Mouse (Mus musculus): ENCODE measurements around the gene Spem2. TPM values are rescaled to one million over a fixed set of nuclear protein-coding genes. Genes with fewer than 3 reads are reported as not detected.

The Spem2 gene
- polyA plus RNA-seq, 2 experiments: not detected

GRCm38 (mm10) chr11:69838714-69839104, 20.4 kb upstream of the Spem2 start:
- Histone ChIP-seq H3K36me3 (replicated peaks; ENCODE audit: control insufficient read depth, insufficient read depth, low read depth) (no peaks in the 10 kb centered on the region), H3K4me2 (ENCODE audit: low read depth) (peak overlapping the region; percentile 94), H3K27ac (peak overlapping the region; percentile 76), H3K9me3 (ENCODE audit: control insufficient read depth, low read length) (no peaks in the 10 kb centered on the region), H3K4me3 (ENCODE audit: insufficient read depth in 1 of 2, low read depth in 2 of 2, low read length in 2 of 2) (peak overlapping the region; percentile 67 to 88), H3K9ac (replicated peaks) (peak overlapping the region; percentile 81), H3K27me3 (ENCODE audit: control insufficient read depth, insufficient read depth, low read length) (peaks cover 38% of the 10 kb centered on the region), H3K4me1 (replicated peaks; ENCODE audit: control insufficient read depth in 2 of 2, insufficient read depth in 2 of 2, low read length in 1 of 2) (peaks cover 16 to 22% of the 10 kb centered on the region in 2 experiments)
- no peak for DNase-seq (ENCODE audit: low read depth in 3 of 3, low spot score in 3 of 3)
- TF ChIP-seq EP300 (IDR thresholded peaks at IDR 0.05; ENCODE audit: low read depth): no peak
- no peak for TF ChIP-seq CTCF (IDR thresholded peaks at IDR 0.05; ENCODE audit: low read depth)
- 0% methylated on average over 7 of the region's 7 CpGs for WGBS (ENCODE audit: insufficient replicate concordance)
- ATAC-seq (ENCODE audit: insufficient read depth): peak; percentile 12; the same call in 1 of the 2 replicates

GRCm38 (mm10) chr11:69837952-69838713, 19.9 kb upstream of the Spem2 start, which contains the start of gene Tmem256:
Gene Tmem256 (plus strand): TSS chr11:69838514.
- Histone ChIP-seq H3K27me3 (ENCODE audit: control insufficient read depth, insufficient read depth, low read length) (peaks cover 42% of the 10 kb centered on the region), H3K27ac (peak within 1 kb of the TSS; percentile 76), H3K4me2 (ENCODE audit: low read depth) (peak within 1 kb of the TSS; percentile 94), H3K36me3 (replicated peaks; ENCODE audit: control insufficient read depth, insufficient read depth, low read depth) (no peaks in the 10 kb centered on the region), H3K4me3 (ENCODE audit: insufficient read depth in 1 of 2, low read depth in 2 of 2, low read length in 2 of 2) (peak within 1 kb of the TSS; percentile 67 to 88), H3K9me3 (ENCODE audit: control insufficient read depth, low read length) (no peaks in the 10 kb centered on the region), H3K4me1 (replicated peaks; ENCODE audit: control insufficient read depth in 2 of 2, insufficient read depth in 2 of 2, low read length in 1 of 2) (peaks cover 19 to 23% of the 10 kb centered on the region in 2 experiments), H3K9ac (replicated peaks) (peak within 1 kb of the TSS; percentile 81)
- no peak; the same call in 1 of the 2 replicates for TF ChIP-seq CTCF (IDR thresholded peaks at IDR 0.05; ENCODE audit: low read depth)
- peak; percentile 55; the same call in 1 of the 2 replicates for TF ChIP-seq EP300 (IDR thresholded peaks at IDR 0.05; ENCODE audit: low read depth)
- ATAC-seq (ENCODE audit: insufficient read depth) (peak; percentile 90), DNase-seq (ENCODE audit: low read depth in 3 of 3, low spot score in 3 of 3) (peak; percentile 96 to 97 (median 97))
- under 1% methylated on average over 34 of the region's 34 CpGs for WGBS (ENCODE audit: insufficient replicate concordance)

- H3K9ac ChIP-seq (replicated peaks): peak within 1 kb of the TSS; percentile 81
- H3K27me3 ChIP-seq (ENCODE audit: control insufficient read depth, insufficient read depth, low read length): peaks cover 44% of the 10 kb centered on the region
- peak within 1 kb of the TSS; percentile 76 for H3K27ac ChIP-seq
- under 1% methylated on average over 32 of the region's 32 CpGs for WGBS (ENCODE audit: insufficient replicate concordance)
- no peak for DNase-seq (ENCODE audit: low read depth in 3 of 3, low spot score in 3 of 3)
- peak within 1 kb of the TSS; percentile 67 to 88 for H3K4me3 ChIP-seq (ENCODE audit: insufficient read depth in 1 of 2, low read depth in 2 of 2, low read length in 2 of 2)
- peaks cover 14 to 23% of the 10 kb centered on the region in 2 experiments for H3K4me1 ChIP-seq (replicated peaks; ENCODE audit: control insufficient read depth in 2 of 2, insufficient read depth in 2 of 2, low read length in 1 of 2)
- no peaks in the 10 kb centered on the region for H3K36me3 ChIP-seq (replicated peaks; ENCODE audit: control insufficient read depth, insufficient read depth, low read depth)
- no peaks in the 10 kb centered on the region for H3K9me3 ChIP-seq (ENCODE audit: control insufficient read depth, low read length)
- peak within 1 kb of the TSS; percentile 94 for H3K4me2 ChIP-seq (ENCODE audit: low read depth)
- peak; percentile 39 for ATAC-seq (ENCODE audit: insufficient read depth)
- TF ChIP-seq EP300 (IDR thresholded peaks at IDR 0.05; ENCODE audit: low read depth): no peak
- no peak for TF ChIP-seq CTCF (IDR thresholded peaks at IDR 0.05; ENCODE audit: low read depth)
These were observed 19.3 kb upstream of the Spem2 start, which contains the start of gene Nlgn2 for GRCm38 (mm10) chr11:69837604-69837951. Gene Nlgn2 (minus strand): TSS chr11:69837784.

- TF ChIP-seq EP300 (IDR thresholded peaks at IDR 0.05; ENCODE audit: low read depth): no peak
- TF ChIP-seq CTCF (IDR thresholded peaks at IDR 0.05; ENCODE audit: low read depth): no peak
- Histone ChIP-seq H3K4me1 (replicated peaks; ENCODE audit: control insufficient read depth in 2 of 2, insufficient read depth in 2 of 2, low read length in 1 of 2) (peaks cover 14 to 23% of the 10 kb centered on the region in 2 experiments), H3K4me3 (ENCODE audit: insufficient read depth in 1 of 2, low read depth in 2 of 2, low read length in 2 of 2) (peak overlapping the region; percentile 67 to 88), H3K9ac (replicated peaks) (peak overlapping the region; percentile 39), H3K27ac (no peak overlapping the region), H3K4me2 (ENCODE audit: low read depth) (peak overlapping the region; percentile 94), H3K27me3 (ENCODE audit: control insufficient read depth, insufficient read depth, low read length) (peaks cover 44% of the 10 kb centered on the region), H3K9me3 (ENCODE audit: control insufficient read depth, low read length) (no peaks in the 10 kb centered on the region), H3K36me3 (replicated peaks; ENCODE audit: control insufficient read depth, insufficient read depth, low read depth) (no peaks in the 10 kb centered on the region)
- ATAC-seq (ENCODE audit: insufficient read depth) (no peak), DNase-seq (ENCODE audit: low read depth in 3 of 3, low spot score in 3 of 3) (no peak)
- 3% methylated on average over 50 of the region's 52 CpGs for WGBS (ENCODE audit: insufficient replicate concordance)
These were observed 18.7 kb upstream of the Spem2 start for GRCm38 (mm10) chr11:69836703-69837576.
